Mouse (Mus musculus): ENCODE results near the gene Edil3.

GRCm38 (mm10) chr13:89199275-89199674 lies 378.0 kb downstream of the Edil3 start:
- no peak for TF ChIP-seq FLI1 (IDR thresholded peaks at IDR 0.05; ENCODE audit: low read length)
- TF ChIP-seq GATA1 (IDR thresholded peaks at IDR 0.05; ENCODE audit: borderline replicate concordance, low read length): no peak
